ENCODE assay signal across 11 mouse cellular contexts in the genomic region with DNA sequence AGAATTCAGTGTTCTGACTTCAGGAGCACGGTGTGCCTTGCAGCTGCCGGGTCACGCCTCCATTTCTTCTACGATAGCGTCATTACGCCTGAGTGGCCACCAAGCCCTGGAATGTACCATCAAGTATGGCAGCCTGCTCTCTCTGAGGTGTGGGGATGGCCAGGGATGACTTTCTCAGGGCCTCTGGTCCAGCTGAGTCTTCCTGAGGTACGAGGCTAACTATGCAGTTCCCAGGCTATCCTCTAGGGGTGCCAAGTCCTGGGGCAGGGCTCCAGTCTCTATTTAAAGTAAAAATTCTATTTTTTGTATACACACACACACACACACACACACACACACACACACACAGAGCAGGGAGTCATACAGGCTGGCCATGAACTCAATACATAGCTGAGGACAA. TPM values are rescaled to one million over a fixed set of nuclear protein-coding genes. Genes with fewer than 3 reads are reported as not detected.
DNase-seq lines count a peak whose midpoint lies in the region; ATAC-seq and TF ChIP-seq lines count a peak whose summit lies in the region.
"Had no signal": no experiment of that assay in that cellular context is flagged by ENCODE, and none has a peak within 500 bp of the region (broad histone marks: within the 10 kb centered on the region; RNA-seq: fewer than 3 reads in every experiment).

No protein-coding gene starts in this region.

- H3K4me3 ChIP-seq in lung, adult 2 months (replicated peaks; ENCODE audit: extremely low read depth, low read depth, low read length) = no peak overlapping the region
- H3K4me3 ChIP-seq: embryonic facial prominence, embryonic 15.5 days; myocyte had no signal

- peak; percentile 34 for DNase-seq in embryo, embryonic 10 days (ENCODE audit: low spot score)
- no peak for DNase-seq in embryo, embryonic 9.5 days (ENCODE audit: extremely low spot score)
- no peak for DNase-seq in lung, adult 2 months
- DNase-seq in lung, postnatal 14 days = no peak
- no peak for DNase-seq in testis, postnatal 10 days (ENCODE audit: low spot score)
- no peak for DNase-seq in gastrocnemius, postnatal 4 days (ENCODE audit: low spot score in 2 of 2)
- DNase-seq: adrenal gland, postnatal 10 days had no signal

- TF ChIP-seq CTCF in lung, adult 2 months (IDR thresholded peaks at IDR 0.05; ENCODE audit: insufficient read depth, low read length) = peak; percentile 49

- no peak for TF ChIP-seq POLR2A in lung, adult 2 months (IDR thresholded peaks at IDR 0.05; ENCODE audit: borderline replicate concordance, extremely low read depth, low read depth, low read length)

- peak; percentile 69 for ATAC-seq in activated CD4-positive, CD25-positive, alpha-beta regulatory T cell, adult 4 months
- peak; percentile 86 for ATAC-seq in megakaryocyte progenitor cell, adult 5-6 weeks (replicated peaks; ENCODE audit: poor library complexity)

- 67% methylated on average over 7 of the region's 7 CpGs for WGBS in lung, adult 2 months

- no peaks in the 10 kb centered on the region; the same call in 1 of the 2 replicates for H3K4me1 ChIP-seq in lung, adult 2 months (ENCODE audit: control insufficient read depth, insufficient read depth, low read length)
- H3K4me1 ChIP-seq: embryonic facial prominence, embryonic 15.5 days had no signal

RNA-seq across cellular contexts. Expression of gene Nenf, which starts 12.4 kb away (rescaled TPM):
- 164 and 224 TPM in 2 replicates for polyA plus RNA-seq in lung, adult 2 months (2012; rRNA removed)
- polyA plus RNA-seq in activated CD4-positive, CD25-positive, alpha-beta regulatory T cell, adult 4 months (2017; shearing (Covaris generic)) = under 1 TPM; 0.75 to 0.93 TPM
- 23.8 and 29.8 TPM in 2 replicates for total RNA-seq in megakaryocyte progenitor cell, adult 5-6 weeks (2015)
- total RNA-seq in megakaryocyte progenitor cell, adult 5-6 weeks (2017) = 7.6 and 8.7 TPM in 2 replicates
- total RNA-seq in gastrocnemius, postnatal 4 days (2021) = 10 to 100 TPM; 94.5 to 94.7 TPM

RNA-seq across cellular contexts. Expression of gene Tmem206, which starts 20.1 kb away (rescaled TPM):
- polyA plus RNA-seq in lung, adult 2 months (2012; rRNA removed) = 8.0 and 8.4 TPM in 2 replicates
- 10 to 100 TPM; 15.1 to 18.1 TPM for polyA plus RNA-seq in activated CD4-positive, CD25-positive, alpha-beta regulatory T cell, adult 4 months (2017; shearing (Covaris generic))
- 20.8 and 23.8 TPM in 2 replicates for total RNA-seq in megakaryocyte progenitor cell, adult 5-6 weeks (2015)
- total RNA-seq in megakaryocyte progenitor cell, adult 5-6 weeks (2017) = 22.0 and 25.4 TPM in 2 replicates
- 1 to 10 TPM; 4.6 to 6.3 TPM for total RNA-seq in gastrocnemius, postnatal 4 days (2021)
